Mouse (Mus musculus) left cerebral cortex, adult 18-20 months (tissue): ENCODE data around the gene Degs1. TPM values are rescaled to one million over a fixed set of nuclear protein-coding genes. Genes with fewer than 3 reads are reported as not detected.

Experiments
- DNase-seq, 2 experiments: peaks; one replicate each; pipeline ENCODE4 v3.0.0; 2021 to 2022; ENCODE audit warnings: low spot score in 2 of 2, mixed read lengths in 1 of 2
- total RNA-seq, 2 experiments: library from RNA; stranded (reverse); gene quantifications; 2 replicates each; pipeline ENCODE4 v1.2.3; 2021

Gene Degs1
- total RNA-seq, 2 experiments from 2014 or later, result 70.1 to 70.9 TPM

GRCm38 (mm10) chr1:182281251-182281711 lies 1.3 kb downstream of the Degs1 start:
- no peak for DNase-seq

GRCm38 (mm10) chr1:182280577-182280976 lies 2.0 kb downstream of the Degs1 start:
- no peak for DNase-seq

GRCm38 (mm10) chr1:182280046-182280445 lies 2.6 kb downstream of the Degs1 start:
- DNase-seq, result no peak

- DNase-seq, result no peak
These were observed 3.2 kb downstream of the Degs1 start for GRCm38 (mm10) chr1:182279436-182279835.

- no peak for DNase-seq
These were observed 7.5 kb downstream of the Degs1 start for GRCm38 (mm10) chr1:182275109-182275508.

GRCm38 (mm10) chr1:182271632-182272031 lies 11.0 kb downstream of the Degs1 start:
- DNase-seq, result no peak

- no peak for DNase-seq
These were observed 11.5 kb downstream of the Degs1 start for GRCm38 (mm10) chr1:182271130-182271529.

- no peak for DNase-seq
These were observed 14.3 kb downstream of the Degs1 start for GRCm38 (mm10) chr1:182268317-182268716.

- no peak for DNase-seq
These were observed 16.5 kb downstream of the Degs1 start for GRCm38 (mm10) chr1:182266028-182266525.

GRCm38 (mm10) chr1:182256041-182256680 lies 26.4 kb downstream of the Degs1 start:
- DNase-seq, result no peak

- no peak for DNase-seq
These were observed 27.6 kb downstream of the Degs1 start for GRCm38 (mm10) chr1:182255031-182255430.

GRCm38 (mm10) chr1:182254618-182255017 lies 28.0 kb downstream of the Degs1 start:
- no peak for DNase-seq

- DNase-seq, result no peak
These were observed 28.7 kb downstream of the Degs1 start for GRCm38 (mm10) chr1:182253756-182254534.

- DNase-seq, result no peak
These were observed 30.0 kb downstream of the Degs1 start for GRCm38 (mm10) chr1:182252534-182253171.

- DNase-seq, result no peak
These were observed 31.9 kb downstream of the Degs1 start for GRCm38 (mm10) chr1:182250734-182251133.

- DNase-seq, result no peak
These were observed 33.3 kb downstream of the Degs1 start for GRCm38 (mm10) chr1:182249298-182249697.

- DNase-seq, result no peak
These were observed 37.6 kb downstream of the Degs1 start for GRCm38 (mm10) chr1:182245003-182245402.

- DNase-seq, result no peak
These were observed 44.4 kb downstream of the Degs1 start for GRCm38 (mm10) chr1:182238056-182238703.

GRCm38 (mm10) chr1:182237386-182237785 lies 45.2 kb downstream of the Degs1 start:
- peak in 1 of 2 experiments; percentile 10 for DNase-seq

- DNase-seq, result no peak
These were observed 47.4 kb downstream of the Degs1 start for GRCm38 (mm10) chr1:182235174-182235573.

GRCm38 (mm10) chr1:182229381-182229780 lies 53.2 kb downstream of the Degs1 start:
- DNase-seq, result no peak
